Mouse (Mus musculus): ENCODE data around the gene Ifnk. TPM values are rescaled to one million over a fixed set of nuclear protein-coding genes. Genes with fewer than 3 reads are reported as not detected.

Ifnk gene
- total and polyA plus RNA-seq, 3 experiments, result not detected

DNA sequence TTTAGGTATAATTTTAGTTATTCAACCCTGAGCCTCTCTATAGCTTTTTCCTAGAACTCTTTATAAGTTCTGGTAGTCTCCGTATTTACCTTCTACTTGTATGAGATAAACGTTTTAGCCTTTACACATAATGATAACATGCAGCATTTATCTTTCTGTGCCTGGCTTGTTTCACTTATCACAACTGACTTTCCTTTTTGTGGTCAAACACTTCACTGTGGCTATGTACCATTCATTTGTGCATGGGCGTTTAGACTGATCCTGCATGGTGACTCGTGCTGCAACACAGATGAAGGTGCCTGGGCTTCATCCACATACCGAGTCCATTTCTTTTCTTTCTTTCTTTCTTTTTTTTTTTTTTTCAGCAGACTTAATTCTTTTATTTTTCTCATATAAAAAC lies 49.8 kb downstream of the Ifnk start (continued):
- TF ChIP-seq USF1 (IDR thresholded peaks at IDR 0.05; ENCODE audit: low read depth, low read length) (no peak), POLR2AphosphoS5 (IDR thresholded peaks at IDR 0.05; ENCODE audit: borderline replicate concordance, low read depth, low read length) (no peak), E2F4 (IDR thresholded peaks at IDR 0.05; ENCODE audit: borderline replicate concordance, low read depth, low read length) (no peak), SMC3 (IDR thresholded peaks at IDR 0.05; ENCODE audit: low read depth, low read length) (no peak), BHLHE40 (IDR thresholded peaks at IDR 0.05; ENCODE audit: borderline replicate concordance, low read depth, low read length) (no peak), NELFE (IDR thresholded peaks at IDR 0.05; ENCODE audit: low read depth, low read length) (no peak), RAD21 (IDR thresholded peaks at IDR 0.05; ENCODE audit: low read depth, low read length) (no peak), ZKSCAN1 (IDR thresholded peaks at IDR 0.05; ENCODE audit: low read depth, low read length) (no peak), NRF1 (IDR thresholded peaks at IDR 0.05; ENCODE audit: insufficient read depth, low read depth, low read length, poor library complexity, severe bottlenecking) (no peak), CHD1 (IDR thresholded peaks at IDR 0.05; ENCODE audit: low read depth, low read length) (no peak), MAZ (IDR thresholded peaks at IDR 0.05; ENCODE audit: low read depth, low read length) (no peak), MAX (IDR thresholded peaks at IDR 0.05; ENCODE audit: low read length) (no peak; the same call in 1 of the 2 replicates), POLR2A (IDR thresholded peaks at IDR 0.05; ENCODE audit: control insufficient read depth in 1 of 2, insufficient read depth in 1 of 2, low read depth in 1 of 2, low read length in 2 of 2, poor library complexity in 1 of 2) (no peak), KAT2A (conservative IDR thresholded peaks at IDR 0.05; ENCODE audit: low read depth, low read length) (no peak), EP300 (IDR thresholded peaks at IDR 0.05; ENCODE audit: low read depth in 1 of 2, low read length in 2 of 2) (peak; percentile 89 to 92), ZMIZ1 (IDR thresholded peaks at IDR 0.05; ENCODE audit: low read depth, low read length) (no peak), GATA1 (IDR thresholded peaks at IDR 0.05; ENCODE audit: low read depth, low read length) (peak; percentile 91), USF2 (IDR thresholded peaks at IDR 0.05; ENCODE audit: borderline replicate concordance in 1 of 2, insufficient read depth in 1 of 2, low read depth in 1 of 2, low read length in 2 of 2) (no peak), MAFK (IDR thresholded peaks at IDR 0.05; ENCODE audit: borderline replicate concordance, low read depth, low read length) (no peak; the same call in 1 of the 2 replicates), JUND (IDR thresholded peaks at IDR 0.05; ENCODE audit: low read depth, low read length) (no peak), CHD2 (IDR thresholded peaks at IDR 0.05; ENCODE audit: low read length) (no peak)

Other genes with a start within 250 kb of the Ifnk start
- gene Mob3b, start 5.4 kb downstream of the Ifnk start, total RNA-seq (2012; rRNA removed), result 3.8 and 4.0 TPM in 2 replicates
- 1 to 10 TPM in 1 of 2 experiments, not detected in 1; 4.2 TPM for gene Mob3b, start 5.4 kb downstream of the Ifnk start, polyA plus RNA-seq (2012; ENCODE audit: insufficient read depth in 1 of 2, insufficient read length in 2 of 2, low read depth in 1 of 2, low replicate concordance in 2 of 2, missing spikeins in 1 of 2)
- gene C9orf72, start 74.1 kb downstream of the Ifnk start, total RNA-seq (2012; rRNA removed), result 4.2 and 5.7 TPM in 2 replicates
- 1 to 10 TPM in 1 of 2 experiments, not detected in 1; 4.1 TPM for gene C9orf72, start 74.1 kb downstream of the Ifnk start, polyA plus RNA-seq (2012; ENCODE audit: insufficient read depth in 1 of 2, insufficient read length in 2 of 2, low read depth in 1 of 2, low replicate concordance in 2 of 2, missing spikeins in 1 of 2)